Comparison of ENCODE assay signal across 27 mouse cellular contexts in the genomic region with DNA sequence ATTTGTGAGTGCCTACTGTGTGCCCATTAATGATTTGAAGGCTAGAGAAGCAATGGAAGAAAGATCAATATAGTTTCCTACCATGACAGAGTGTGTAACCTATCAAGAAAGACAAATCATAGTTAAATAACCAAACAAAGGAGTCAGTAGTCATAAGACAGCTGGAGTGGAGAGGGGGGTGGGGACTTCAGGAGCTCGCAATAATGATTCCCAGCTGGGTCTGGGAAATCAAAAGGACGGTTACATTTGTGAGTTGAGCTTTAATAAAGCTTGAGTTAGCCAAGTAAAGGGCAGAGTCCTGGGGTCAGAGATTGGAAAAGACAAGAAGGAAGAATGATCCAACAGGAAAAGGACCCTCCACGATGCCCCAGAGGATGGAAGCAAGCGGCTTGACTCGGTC. TPM values are rescaled to one million over a fixed set of nuclear protein-coding genes. Genes with fewer than 3 reads are reported as not detected.
DNase-seq lines count a peak whose midpoint lies in the region; ATAC-seq lines count a peak whose summit lies in the region.
"Had no signal": no experiment of that assay in that cellular context is flagged by ENCODE, and none has a peak within 500 bp of the region (broad histone marks: within the 10 kb centered on the region; RNA-seq: fewer than 3 reads in every experiment).

No protein-coding gene starts in this region.

- peaks cover 4% of the 10 kb centered on the region; the same call in 1 of the 2 replicates for H3K4me1 ChIP-seq in embryonic facial prominence, embryonic 10.5 days
- H3K4me1 ChIP-seq in kidney, embryonic 14.5 days (ENCODE audit: control insufficient read depth, insufficient read depth, low read length): no peaks in the 10 kb centered on the region
- H3K4me1 ChIP-seq: embryonic facial prominence, embryonic 13.5 days; forebrain, embryonic 12.5 days; forebrain, embryonic 15.5 days; hindbrain, embryonic 10.5 days; hindbrain, embryonic 13.5 days; intestine, embryonic 15.5 days had no signal

- DNase-seq in heart, adult 11 months: peak; percentile 30
- DNase-seq in heart, postnatal 14 days: no peak
- DNase-seq in NIH3T3 (ENCODE audit: low read depth): peak; percentile 38
- DNase-seq in embryonic facial prominence, embryonic 10.5 days (ENCODE audit: low spot score): peak; percentile 39
- no peak for DNase-seq in left cerebral cortex, adult 18-20 months (ENCODE audit: low spot score in 2 of 2)
- DNase-seq: adrenal gland, adult 8-10 months; adrenal gland, postnatal 25 days; cerebellum, adult 11-12 months; cerebellum, adult 8-10 months; cerebellum, postnatal 10 days; cerebellum, postnatal 36 days; gastrocnemius, postnatal 10 days; gastrocnemius, postnatal 36 days; heart, postnatal 36 days had no signal

- no peaks in the 10 kb centered on the region for H3K36me3 ChIP-seq in embryonic facial prominence, embryonic 10.5 days (replicated peaks)
- H3K36me3 ChIP-seq in kidney, embryonic 14.5 days (ENCODE audit: control insufficient read depth, insufficient read depth, low read length): no peaks in the 10 kb centered on the region
- H3K36me3 ChIP-seq: embryonic facial prominence, embryonic 13.5 days; forebrain, embryonic 12.5 days; forebrain, embryonic 15.5 days; hindbrain, embryonic 10.5 days; hindbrain, embryonic 13.5 days; intestine, embryonic 15.5 days had no signal

- 49% methylated on average over 5 of the region's 5 CpGs for WGBS in embryonic facial prominence, embryonic 10.5 days
- WGBS in kidney, embryonic 14.5 days: 64% methylated on average over 5 of the region's 5 CpGs

- no peak overlapping the region for H3K9ac ChIP-seq in kidney, embryonic 14.5 days (ENCODE audit: low read depth, low read length)
- H3K9ac ChIP-seq: embryonic facial prominence, embryonic 13.5 days; forebrain, embryonic 12.5 days; forebrain, embryonic 15.5 days; hindbrain, embryonic 13.5 days; intestine, embryonic 15.5 days had no signal

- H3K27me3 ChIP-seq in embryonic facial prominence, embryonic 10.5 days (replicated peaks; ENCODE audit: low read depth, poor library complexity, severe bottlenecking): peaks cover 6% of the 10 kb centered on the region
- H3K27me3 ChIP-seq in kidney, embryonic 14.5 days (ENCODE audit: control insufficient read depth, insufficient read depth, low read length): no peaks in the 10 kb centered on the region
- H3K27me3 ChIP-seq: embryonic facial prominence, embryonic 13.5 days; forebrain, embryonic 15.5 days; hindbrain, embryonic 13.5 days; intestine, embryonic 15.5 days had no signal

- no peaks in the 10 kb centered on the region for H3K9me3 ChIP-seq in embryonic facial prominence, embryonic 10.5 days
- H3K9me3 ChIP-seq in kidney, embryonic 14.5 days (ENCODE audit: control insufficient read depth, low read length): no peaks in the 10 kb centered on the region
- H3K9me3 ChIP-seq: embryonic facial prominence, embryonic 13.5 days; forebrain, embryonic 12.5 days; forebrain, embryonic 15.5 days; hindbrain, embryonic 10.5 days; hindbrain, embryonic 13.5 days; intestine, embryonic 15.5 days had no signal

- H3K4me2 ChIP-seq in kidney, embryonic 14.5 days (replicated peaks; ENCODE audit: low read depth, low read length): no peak overlapping the region
- H3K4me2 ChIP-seq: embryonic facial prominence, embryonic 13.5 days; forebrain, embryonic 12.5 days; forebrain, embryonic 15.5 days; heart, embryonic 11.5 days; hindbrain, embryonic 13.5 days; intestine, embryonic 15.5 days had no signal

- intact Hi-C loops in heart, postnatal 14 days (cut with DNase I): no loop called here

- ATAC-seq in kidney, embryonic 14.5 days (ENCODE audit: low FRiP score, low TSS enrichment): no peak
- ATAC-seq: activated CD4-positive, CD25-positive, alpha-beta regulatory T cell, adult 4 months; CD4-positive, CD25-positive, alpha-beta regulatory T cell, adult 4 months; forebrain, embryonic 15.5 days; hindbrain, embryonic 16.5 days; intestine, embryonic 15.5 days had no signal

- no peak overlapping the region for H3K27ac ChIP-seq in embryonic facial prominence, embryonic 10.5 days (replicated peaks)
- no peak overlapping the region for H3K27ac ChIP-seq in kidney, embryonic 14.5 days (ENCODE audit: low read depth, low read length)
- H3K27ac ChIP-seq: embryonic facial prominence, embryonic 13.5 days; forebrain, embryonic 12.5 days; forebrain, embryonic 15.5 days; hindbrain, embryonic 10.5 days; hindbrain, embryonic 13.5 days; intestine, embryonic 15.5 days had no signal

- H3K4me3 ChIP-seq in embryonic facial prominence, embryonic 10.5 days: no peak overlapping the region
- no peak overlapping the region for H3K4me3 ChIP-seq in kidney, embryonic 14.5 days (ENCODE audit: low read length)
- H3K4me3 ChIP-seq: embryonic facial prominence, embryonic 13.5 days; erythroblast, embryonic 14.5 days; forebrain, embryonic 12.5 days; forebrain, embryonic 15.5 days; hindbrain, embryonic 10.5 days; hindbrain, embryonic 13.5 days; intestine, embryonic 15.5 days had no signal

RNA-seq across cellular contexts. Expression of a gene that starts 7.0 kb away (rescaled TPM):
- total RNA-seq in heart, postnatal 14 days (2021): 1 to 10 TPM; 4.5 to 5.4 TPM
- polyA plus RNA-seq in embryonic facial prominence, embryonic 10.5 days (2016; fragmentation: Nextera tagmentation; extraction: Ambion mirVana): 2.4 and 2.9 TPM in 2 replicates
- 0.74 and 1.2 TPM in 2 replicates for polyA plus RNA-seq in kidney, embryonic 14.5 days (2014; fragmentation: Nextera tagmentation; extraction: Ambion mirVana)
- 10 to 100 TPM; 29.4 to 29.7 TPM for total RNA-seq in left cerebral cortex, adult 18-20 months (2021)
- total RNA-seq: MEL had no signal
- polyA plus RNA-seq: activated CD4-positive, CD25-positive, alpha-beta regulatory T cell, adult 4 months; erythroblast, embryonic 14.5 days had no signal

Comparison
In these comparisons a context has a peak if more than half of its experiments do, and no peak if none do; other contexts are left out.
1. DNase-seq: peak in heart, adult 11 months (single experiment), NIH3T3 (single experiment) and embryonic facial prominence, embryonic 10.5 days (single experiment); none in heart, postnatal 14 days (0 of 2) and left cerebral cortex, adult 18-20 months (0 of 2).
2. RNA of a gene that starts 7.0 kb away (total RNA-seq): 29.4 to 29.7 TPM in left cerebral cortex, adult 18-20 months; 4.5 to 5.4 TPM in heart, postnatal 14 days; every median in the first group is over 4 times any median in the second.